Mouse (Mus musculus) urinary bladder, adult 2 months (tissue): Measurements from ENCODE around the gene Tmeff1. TPM values are rescaled to one million over a fixed set of nuclear protein-coding genes. Genes with fewer than 3 reads are reported as not detected.

Experiments
- DNase-seq: peaks from one replicate; pipeline ENCODE4 v3.0.0; 2022; ENCODE audit warnings: low spot score
- polyA plus RNA-seq: library from polyadenylated mRNA; depleted of rRNA; stranded (reverse); fragments of >200 nt; gene quantifications from 2 replicates; pipeline ENCODE4 v1.2.3, GENCODE M21; 2012; rRNA removed

Gene Tmeff1
- 20.0 and 22.8 TPM in 2 replicates for polyA plus RNA-seq

DNA sequence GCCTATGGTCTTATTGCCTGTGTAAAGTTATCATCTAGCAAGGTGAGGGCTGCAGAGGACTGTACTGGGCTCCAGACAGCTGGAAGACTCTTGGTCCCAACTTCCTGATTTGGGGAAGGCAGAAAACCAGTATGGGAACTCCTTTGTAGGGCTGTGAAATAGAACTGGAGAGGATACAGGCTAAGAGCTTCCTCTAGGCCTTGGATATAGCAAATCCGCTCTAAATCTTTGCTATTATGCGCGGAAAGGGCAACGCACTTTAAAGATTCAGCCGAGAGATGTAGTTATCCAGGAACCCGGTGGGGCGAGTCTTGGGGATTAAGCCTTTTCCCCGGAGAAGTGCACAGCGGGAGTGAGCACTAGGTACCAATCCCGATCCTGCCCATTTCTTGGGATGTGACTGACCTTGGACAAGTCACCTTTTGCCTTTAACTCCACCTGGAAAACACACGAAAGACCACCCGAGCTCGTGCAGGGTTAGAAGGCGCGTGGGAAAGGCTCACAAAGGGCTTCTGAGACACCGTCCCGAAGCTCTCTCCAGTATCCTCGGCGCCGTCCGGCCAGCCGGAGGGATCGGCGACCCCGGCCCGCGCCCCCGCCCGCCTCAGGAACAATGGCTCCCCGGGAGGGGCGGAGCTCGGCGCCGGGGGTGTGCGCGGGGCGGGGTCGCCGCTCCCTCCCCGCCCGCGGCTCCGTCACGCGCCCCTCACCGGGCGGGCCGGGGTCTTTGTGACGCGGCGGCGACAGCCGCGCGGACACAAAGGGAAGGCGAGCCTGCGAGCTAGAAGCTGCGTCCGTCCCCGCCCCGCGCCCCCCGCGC is at the start of gene Tmeff1:
TSS of gene Tmeff1 (plus strand) at position 754 of the 820 bp plus-strand sequence.
- peak; percentile 39 for DNase-seq

GRCm38 (mm10) chr4:48536275-48536674 is 48.7 kb upstream of the Tmeff1 start:
- no peak for DNase-seq

GRCm38 (mm10) chr4:48537024-48537423 is 48.0 kb upstream of the Tmeff1 start:
- DNase-seq = no peak

- no peak for DNase-seq
These were observed 46.4 kb upstream of the Tmeff1 start for GRCm38 (mm10) chr4:48538581-48538980.

- peak; percentile 61 for DNase-seq
These were observed 45.0 kb upstream of the Tmeff1 start, which contains the start of gene Msantd3 for GRCm38 (mm10) chr4:48539841-48540575. Msantd3 (plus strand) TSS chr4:48539935.

DNA sequence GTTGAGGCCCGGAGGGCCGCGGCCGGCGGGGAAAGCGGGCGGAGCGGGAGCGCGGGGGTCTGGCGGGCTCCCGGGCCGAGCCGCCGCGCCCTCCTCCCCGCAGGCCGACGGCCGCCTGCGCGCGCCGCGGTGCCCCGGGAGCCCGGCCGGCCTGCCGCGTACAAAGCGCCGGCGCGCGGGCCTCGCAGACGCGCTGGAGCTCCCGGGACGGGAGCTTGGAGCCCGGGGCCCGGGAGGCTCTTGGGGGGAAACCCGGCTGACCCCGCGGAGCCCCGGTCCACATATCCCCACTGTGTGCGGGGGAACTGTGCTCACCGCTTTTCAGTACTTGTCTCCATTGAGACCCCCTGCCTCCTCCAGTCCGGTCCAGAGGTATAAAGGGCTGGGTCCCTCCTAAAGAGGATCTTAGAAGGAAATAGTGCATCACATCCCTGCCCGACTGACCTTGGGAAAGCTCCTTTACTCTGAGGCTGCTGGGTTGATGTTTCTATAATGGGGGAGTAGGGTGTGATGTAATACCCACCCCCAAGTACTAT is 44.3 kb upstream of the Tmeff1 start:
- peak; percentile 44 for DNase-seq

DNA sequence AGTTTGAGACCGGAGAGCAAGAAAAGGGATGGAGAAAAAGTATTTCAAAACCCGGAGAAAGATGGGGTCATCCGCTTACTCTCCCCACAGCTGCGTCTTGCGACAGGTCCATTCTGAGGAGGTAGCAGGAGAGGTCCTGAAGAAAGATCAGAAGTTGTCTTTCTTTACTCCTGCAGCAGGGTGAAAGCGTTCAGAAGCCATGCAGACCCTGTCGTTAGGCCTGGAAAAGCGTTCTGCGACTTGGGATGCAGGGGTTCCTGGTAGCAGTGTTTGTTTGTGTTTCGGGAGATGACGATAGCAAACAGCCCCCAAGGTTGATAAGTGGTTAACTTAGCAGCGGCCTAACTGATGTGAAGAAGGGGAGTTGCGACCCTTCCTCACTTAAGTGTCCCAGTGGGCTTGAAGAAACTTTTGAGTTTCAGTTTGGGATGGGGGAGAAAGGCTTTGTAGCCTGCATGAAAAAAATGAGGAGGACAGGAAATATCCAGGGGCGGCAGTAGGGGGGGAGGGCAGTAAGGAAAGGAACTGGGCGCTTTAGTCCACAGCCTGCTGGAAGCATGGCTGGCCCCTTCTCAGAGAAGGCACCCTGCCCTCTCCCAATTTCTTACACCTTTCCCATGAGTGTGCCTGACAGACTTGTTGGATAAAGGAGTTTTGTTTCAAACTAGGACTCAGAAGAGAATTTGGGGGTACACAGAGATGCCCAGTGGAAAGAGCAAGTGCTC is 43.3 kb upstream of the Tmeff1 start:
- DNase-seq = no peak

- DNase-seq = no peak
These were observed 42.6 kb upstream of the Tmeff1 start for GRCm38 (mm10) chr4:48542351-48542750.

GRCm38 (mm10) chr4:48543071-48543865 is 41.7 kb upstream of the Tmeff1 start:
- DNase-seq = no peak

- no peak for DNase-seq
These were observed 40.8 kb upstream of the Tmeff1 start for GRCm38 (mm10) chr4:48544141-48544540.

DNA sequence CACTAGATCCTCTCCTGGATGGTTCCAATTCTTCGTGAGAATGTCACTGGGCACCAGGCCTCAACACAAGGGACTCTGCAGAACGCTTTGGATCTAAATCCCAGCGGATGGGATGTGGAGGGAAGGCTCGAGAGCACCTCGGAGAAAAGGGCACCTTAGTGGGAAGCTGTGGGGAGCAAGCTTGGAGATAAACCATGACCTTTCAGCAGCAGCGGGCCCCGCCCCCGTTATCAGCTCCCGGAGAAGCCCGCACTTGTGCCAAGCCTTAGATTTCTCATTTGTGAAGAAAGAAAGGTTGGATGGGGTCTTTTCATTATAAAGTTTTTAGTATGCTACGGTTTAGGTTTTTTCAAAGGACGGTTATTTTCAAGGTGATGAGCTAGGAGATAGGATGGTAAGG is 39.0 kb upstream of the Tmeff1 start:
- DNase-seq = no peak

- DNase-seq = no peak
These were observed 38.1 kb upstream of the Tmeff1 start for GRCm38 (mm10) chr4:48546568-48547496.

DNA sequence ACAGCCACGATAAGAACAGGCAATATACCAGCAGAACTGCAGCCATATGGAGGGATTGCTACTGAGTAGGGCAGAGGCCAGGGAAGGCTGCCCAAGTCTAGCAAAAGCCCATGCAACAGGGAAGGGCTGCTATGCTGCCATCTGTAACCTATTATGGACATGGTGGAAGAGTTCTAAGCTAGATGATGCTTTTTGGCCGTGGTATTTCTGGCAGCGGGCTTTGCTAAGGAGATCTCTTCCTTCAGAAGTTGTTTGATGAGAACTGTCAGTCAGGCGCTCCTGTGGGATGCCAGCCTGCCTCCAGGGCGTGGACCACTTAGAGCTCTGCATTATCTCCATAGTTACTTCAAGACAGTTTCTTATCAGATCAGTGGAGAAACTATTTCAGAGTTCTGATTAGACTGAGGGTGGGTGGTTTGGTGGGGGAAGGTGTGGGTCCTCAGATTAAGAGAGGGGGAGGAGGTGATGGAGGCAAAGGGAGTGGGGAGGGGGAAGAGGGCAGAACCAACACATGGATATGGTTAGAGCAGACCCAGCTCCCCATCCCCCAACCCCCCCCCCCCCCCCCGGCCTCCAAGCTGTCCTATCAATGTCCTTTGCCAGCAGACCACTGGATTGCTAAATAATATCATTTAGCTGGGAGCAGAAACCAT is 36.5 kb upstream of the Tmeff1 start:
- DNase-seq = no peak

GRCm38 (mm10) chr4:48549661-48550060 is 35.3 kb upstream of the Tmeff1 start:
- DNase-seq = no peak

GRCm38 (mm10) chr4:48552486-48553064 is 32.4 kb upstream of the Tmeff1 start:
- DNase-seq = no peak

GRCm38 (mm10) chr4:48554132-48554531 is 30.8 kb upstream of the Tmeff1 start:
- no peak for DNase-seq

DNA sequence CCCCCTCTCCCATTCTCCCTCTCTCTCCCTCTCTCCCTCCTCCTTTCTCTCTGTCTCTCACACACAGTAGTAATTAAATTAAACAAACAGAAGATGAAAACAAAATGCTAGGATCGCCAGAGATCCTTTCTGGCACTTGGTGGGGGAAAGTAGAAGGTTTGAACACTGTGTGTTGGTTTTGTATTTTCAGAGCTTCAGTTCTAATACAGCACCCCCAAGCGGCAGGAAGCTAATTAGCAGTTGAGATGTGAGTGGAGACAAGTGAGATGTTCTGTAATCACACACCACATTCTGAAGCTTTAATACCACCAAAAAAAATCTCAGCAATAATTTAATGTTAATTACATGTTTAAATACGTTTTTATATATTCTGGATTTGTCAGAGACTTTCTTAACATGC is 29.2 kb upstream of the Tmeff1 start:
- DNase-seq = no peak

DNA sequence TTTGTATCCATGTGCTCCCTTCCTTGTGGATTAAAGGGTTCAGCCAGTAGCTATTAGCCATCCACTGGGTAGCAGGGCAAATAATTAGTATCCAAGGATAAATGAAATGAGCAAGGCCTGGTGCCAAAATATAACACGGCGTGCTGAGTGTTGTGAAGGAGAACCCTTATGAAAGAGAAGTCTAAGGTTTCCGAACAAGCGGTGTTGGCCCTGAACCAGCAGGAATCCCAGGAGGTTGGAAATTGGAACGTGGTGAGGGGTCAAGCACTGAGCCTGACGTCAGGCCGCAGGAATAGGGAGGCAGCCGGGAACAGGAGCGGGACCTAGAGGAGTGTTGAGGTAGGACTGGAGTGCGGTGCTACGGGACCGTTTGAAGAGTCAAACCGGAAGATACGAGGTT is 25.3 kb upstream of the Tmeff1 start:
- no peak for DNase-seq

GRCm38 (mm10) chr4:48561824-48562223 is 23.1 kb upstream of the Tmeff1 start:
- no peak for DNase-seq
